Mouse (Mus musculus) natural killer cell, adult 2 months (primary cell): Measurements from ENCODE around the gene Nelfcd.
A peak's percentile ranks its signal among the peaks of the same experiment; 100 is the strongest.

Experiments used
- DNase-seq, 2 experiments: peaks; one replicate each; pipeline ENCODE4 v3.0.0; 2022; ENCODE audit warnings: low spot score in 2 of 2

Gene Nelfcd

GRCm38 (mm10) chr2:174472818-174473549 lies 57.4 kb downstream of the Nelfcd start, which contains the start of gene Prelid3b:
Prelid3b (minus strand) TSS chr2:174473081.
- peak; percentile 99 to 100 for DNase-seq

GRCm38 (mm10) chr2:174473550-174473927 lies 57.9 kb downstream of the Nelfcd start:
- no peak for DNase-seq
